Mouse (Mus musculus) hindlimb bud, embryonic 11.5 days (tissue): Measurements from ENCODE around the gene Pax5.
"Not testable (repeated sequence)": the region's sequence is repeated elsewhere in the genome, so short reads cannot be mapped to it uniquely, and the experiment has no call there.

Source experiments
- DNase-seq: peaks from one replicate; pipeline ENCODE4 v3.0.0-alpha.2; 2012; ENCODE audit warnings: low read depth, low spot score; ENCODE audit errors: extremely low spot score

Gene Pax5

GRCm38 (mm10) chr4:44709740-44710700 is at the start of gene Pax5:
Gene Pax5, minus strand, starts transcription at chr4:44710487.
- DNase-seq = no peak

- not testable (repeated sequence) for DNase-seq
Observed at GRCm38 (mm10) chr4:44757131-44757530, 46.8 kb upstream of the Pax5 start.

- DNase-seq = peak; percentile 97
Observed at GRCm38 (mm10) chr4:44756134-44756951, 46.1 kb upstream of the Pax5 start.

- DNase-seq = no peak
Observed at GRCm38 (mm10) chr4:44755553-44756133, 45.4 kb upstream of the Pax5 start, which contains the start of gene Zcchc7. Gene Zcchc7, plus strand, starts transcription at chr4:44755877.

GRCm38 (mm10) chr4:44740471-44740870 is 30.2 kb upstream of the Pax5 start:
- no peak for DNase-seq

- no peak for DNase-seq
Observed at GRCm38 (mm10) chr4:44721237-44721636, 10.9 kb upstream of the Pax5 start.

- DNase-seq = no peak
Observed at GRCm38 (mm10) chr4:44720046-44720445, 9.8 kb upstream of the Pax5 start.

GRCm38 (mm10) chr4:44717676-44718075 is 7.4 kb upstream of the Pax5 start:
- no peak for DNase-seq

GRCm38 (mm10) chr4:44716391-44716790 is 6.1 kb upstream of the Pax5 start:
- no peak for DNase-seq

- DNase-seq = no peak
Observed at GRCm38 (mm10) chr4:44715621-44716160, 5.4 kb upstream of the Pax5 start.

- DNase-seq = no peak
Observed at GRCm38 (mm10) chr4:44714111-44714621, 3.9 kb upstream of the Pax5 start.

- DNase-seq = no peak
Observed at GRCm38 (mm10) chr4:44713554-44714051, 3.3 kb upstream of the Pax5 start.

GRCm38 (mm10) chr4:44712786-44713553 is 2.7 kb upstream of the Pax5 start:
- DNase-seq = no peak

GRCm38 (mm10) chr4:44712051-44712700 is 1.9 kb upstream of the Pax5 start:
- no peak for DNase-seq

GRCm38 (mm10) chr4:44711136-44711900 is 1.0 kb upstream of the Pax5 start:
- no peak for DNase-seq

GRCm38 (mm10) chr4:44710701-44711097 is 412 bp upstream of the Pax5 start:
- DNase-seq = no peak

GRCm38 (mm10) chr4:44709091-44709695 is 1.1 kb downstream of the Pax5 start:
- DNase-seq = no peak

- no peak for DNase-seq
Observed at GRCm38 (mm10) chr4:44708311-44708710, 2.0 kb downstream of the Pax5 start.
